Mouse (Mus musculus): ENCODE measurements around the gene Kmt2d. TPM values are rescaled to one million over a fixed set of nuclear protein-coding genes. Genes with fewer than 3 reads are reported as not detected.

Kmt2d gene
- polyA plus RNA-seq, 1 experiment, result 105 TPM

DNA sequence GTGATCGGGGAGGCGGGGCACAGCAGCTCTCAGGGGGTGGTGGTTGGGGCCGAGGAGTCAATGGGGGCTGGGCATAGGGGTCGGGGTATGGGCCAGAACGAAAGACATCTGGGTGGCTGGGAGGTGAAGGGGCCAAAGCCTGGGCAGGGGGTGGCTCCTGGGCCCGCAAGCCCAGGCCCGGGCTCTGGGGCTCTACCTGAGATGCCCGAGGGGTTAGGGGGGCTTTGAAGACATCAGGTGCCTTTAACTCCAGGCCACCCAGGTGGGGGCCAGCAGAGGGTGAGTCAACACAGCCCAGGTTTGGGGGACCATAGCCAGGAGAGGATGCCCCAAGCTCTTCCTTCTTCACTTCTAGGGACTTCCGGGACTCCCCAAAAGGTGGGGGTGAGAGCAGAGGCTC, 18.3 kb downstream of the Kmt2d start:
- no peak overlapping the region for H3K27ac ChIP-seq (ENCODE audit: control insufficient read depth, insufficient read depth, low read depth, low read length, poor library complexity)
- H3K4me1 ChIP-seq (ENCODE audit: control insufficient read depth, insufficient read depth, low read length), result no peaks in the 10 kb centered on the region
- 93% methylated on average over 9 of the region's 9 CpGs for WGBS
- no peak for TF ChIP-seq CTCF (IDR thresholded peaks at IDR 0.05; ENCODE audit: control insufficient read depth, insufficient read depth, low read length)
- TF ChIP-seq POLR2A (IDR thresholded peaks at IDR 0.05; ENCODE audit: borderline replicate concordance, control insufficient read depth, low read depth, low read length), result no peak
- no peak overlapping the region for H3K4me3 ChIP-seq (replicated peaks; ENCODE audit: control insufficient read depth, low read depth, low read length)

GRCm38 (mm10) chr15:98852071-98852470, 18.9 kb downstream of the Kmt2d start:
- no peak for TF ChIP-seq CTCF (IDR thresholded peaks at IDR 0.05; ENCODE audit: control insufficient read depth, insufficient read depth, low read length)
- TF ChIP-seq POLR2A (IDR thresholded peaks at IDR 0.05; ENCODE audit: borderline replicate concordance, control insufficient read depth, low read depth, low read length), result no peak
- Histone ChIP-seq H3K27ac (ENCODE audit: control insufficient read depth, insufficient read depth, low read depth, low read length, poor library complexity) (no peak overlapping the region), H3K4me1 (ENCODE audit: control insufficient read depth, insufficient read depth, low read length) (no peaks in the 10 kb centered on the region), H3K4me3 (replicated peaks; ENCODE audit: control insufficient read depth, low read depth, low read length) (no peak overlapping the region)
- WGBS, result 92% methylated on average over 9 of the region's 9 CpGs

- no peak for TF ChIP-seq POLR2A (IDR thresholded peaks at IDR 0.05; ENCODE audit: borderline replicate concordance, control insufficient read depth, low read depth, low read length)
- TF ChIP-seq CTCF (IDR thresholded peaks at IDR 0.05; ENCODE audit: control insufficient read depth, insufficient read depth, low read length), result no peak
- no peak overlapping the region for H3K27ac ChIP-seq (ENCODE audit: control insufficient read depth, insufficient read depth, low read depth, low read length, poor library complexity)
- no peaks in the 10 kb centered on the region for H3K4me1 ChIP-seq (ENCODE audit: control insufficient read depth, insufficient read depth, low read length)
- no peak overlapping the region for H3K4me3 ChIP-seq (replicated peaks; ENCODE audit: control insufficient read depth, low read depth, low read length)
- WGBS, result 90% methylated on average over 21 of the region's 21 CpGs
Observed at GRCm38 (mm10) chr15:98851229-98851818, 19.7 kb downstream of the Kmt2d start.

GRCm38 (mm10) chr15:98850668-98851067, 20.3 kb downstream of the Kmt2d start:
- Histone ChIP-seq H3K27ac (ENCODE audit: control insufficient read depth, insufficient read depth, low read depth, low read length, poor library complexity) (no peak overlapping the region), H3K4me1 (ENCODE audit: control insufficient read depth, insufficient read depth, low read length) (no peaks in the 10 kb centered on the region), H3K4me3 (replicated peaks; ENCODE audit: control insufficient read depth, low read depth, low read length) (no peak overlapping the region)
- WGBS, result 84% methylated on average over 14 of the region's 14 CpGs
- TF ChIP-seq POLR2A (IDR thresholded peaks at IDR 0.05; ENCODE audit: borderline replicate concordance, control insufficient read depth, low read depth, low read length) (no peak), CTCF (IDR thresholded peaks at IDR 0.05; ENCODE audit: control insufficient read depth, insufficient read depth, low read length) (no peak)

DNA sequence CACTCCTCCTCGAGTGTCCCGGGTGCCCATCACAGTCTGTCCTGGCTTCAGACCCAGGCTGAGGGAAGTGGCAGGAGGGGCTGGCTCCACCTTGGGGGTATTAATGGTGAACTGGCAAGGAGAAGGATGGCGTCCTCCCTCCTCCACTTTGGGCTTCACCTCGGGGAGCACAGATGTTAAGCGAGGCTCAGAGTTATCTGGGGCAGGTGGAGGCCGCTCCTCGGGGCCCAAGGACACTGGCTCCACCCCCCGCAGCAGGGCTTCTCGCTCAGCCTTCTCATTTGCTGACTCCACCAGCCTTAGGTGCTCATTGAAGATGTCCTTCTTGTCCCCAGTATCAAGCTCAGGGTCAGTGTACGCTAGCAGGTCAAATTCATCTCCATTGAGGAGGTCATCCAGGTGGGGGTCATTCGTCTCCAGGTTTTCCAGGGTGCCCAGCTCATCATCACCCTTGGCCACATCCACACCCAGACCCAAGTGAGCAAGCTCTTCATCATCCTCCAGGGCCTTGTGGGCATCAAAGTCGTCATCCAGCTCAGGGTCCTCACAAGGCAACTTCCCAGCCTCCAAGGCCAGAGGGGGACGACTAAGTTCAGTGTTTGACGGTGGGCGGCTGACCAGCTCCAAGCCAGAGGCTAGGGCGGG, 20.9 kb downstream of the Kmt2d start:
- WGBS, result 86% methylated on average over 16 of the region's 16 CpGs
- TF ChIP-seq CTCF (IDR thresholded peaks at IDR 0.05; ENCODE audit: control insufficient read depth, insufficient read depth, low read length) (no peak), POLR2A (IDR thresholded peaks at IDR 0.05; ENCODE audit: borderline replicate concordance, control insufficient read depth, low read depth, low read length) (no peak)
- Histone ChIP-seq H3K4me1 (ENCODE audit: control insufficient read depth, insufficient read depth, low read length) (no peaks in the 10 kb centered on the region), H3K4me3 (replicated peaks; ENCODE audit: control insufficient read depth, low read depth, low read length) (no peak overlapping the region), H3K27ac (ENCODE audit: control insufficient read depth, insufficient read depth, low read depth, low read length, poor library complexity) (no peak overlapping the region)

GRCm38 (mm10) chr15:98849165-98849564, 21.8 kb downstream of the Kmt2d start:
- Histone ChIP-seq H3K27ac (ENCODE audit: control insufficient read depth, insufficient read depth, low read depth, low read length, poor library complexity) (no peak overlapping the region), H3K4me1 (ENCODE audit: control insufficient read depth, insufficient read depth, low read length) (no peaks in the 10 kb centered on the region), H3K4me3 (replicated peaks; ENCODE audit: control insufficient read depth, low read depth, low read length) (no peak overlapping the region)
- no peak for TF ChIP-seq CTCF (IDR thresholded peaks at IDR 0.05; ENCODE audit: control insufficient read depth, insufficient read depth, low read length)
- peak; percentile 10; the same call in 1 of the 2 replicates for TF ChIP-seq POLR2A (IDR thresholded peaks at IDR 0.05; ENCODE audit: borderline replicate concordance, control insufficient read depth, low read depth, low read length)
- 96% methylated on average over 11 of the region's 11 CpGs for WGBS

- 82% methylated on average over 8 of the region's 8 CpGs for WGBS
- Histone ChIP-seq H3K4me1 (ENCODE audit: control insufficient read depth, insufficient read depth, low read length) (no peaks in the 10 kb centered on the region), H3K4me3 (replicated peaks; ENCODE audit: control insufficient read depth, low read depth, low read length) (no peak overlapping the region), H3K27ac (ENCODE audit: control insufficient read depth, insufficient read depth, low read depth, low read length, poor library complexity) (no peak overlapping the region)
- TF ChIP-seq CTCF (IDR thresholded peaks at IDR 0.05; ENCODE audit: control insufficient read depth, insufficient read depth, low read length), result no peak
- TF ChIP-seq POLR2A (IDR thresholded peaks at IDR 0.05; ENCODE audit: borderline replicate concordance, control insufficient read depth, low read depth, low read length), result no peak
Observed at GRCm38 (mm10) chr15:98846140-98846539, 24.9 kb downstream of the Kmt2d start.

- H3K4me1 ChIP-seq (ENCODE audit: control insufficient read depth, insufficient read depth, low read length), result no peaks in the 10 kb centered on the region
- H3K27ac ChIP-seq (ENCODE audit: control insufficient read depth, insufficient read depth, low read depth, low read length, poor library complexity), result 0 out of 2 replicates have a peak overlapping the region, but pooled peaks have one; percentile 23
Observed at GRCm38 (mm10) chr15:98845149-98845548, 25.9 kb downstream of the Kmt2d start.

More at GRCm38 (mm10) chr15:98845149-98845548, 25.9 kb downstream of the Kmt2d start:
- WGBS, result 86% methylated on average over 2 of the region's 2 CpGs
- H3K4me3 ChIP-seq (replicated peaks; ENCODE audit: control insufficient read depth, low read depth, low read length), result no peak overlapping the region
- no peak for TF ChIP-seq POLR2A (IDR thresholded peaks at IDR 0.05; ENCODE audit: borderline replicate concordance, control insufficient read depth, low read depth, low read length)
- no peak for TF ChIP-seq CTCF (IDR thresholded peaks at IDR 0.05; ENCODE audit: control insufficient read depth, insufficient read depth, low read length)
